Mouse (Mus musculus) kidney, postnatal 0 days (tissue): Measurements from ENCODE around the gene Scgn. TPM values are rescaled to one million over a fixed set of nuclear protein-coding genes. Genes with fewer than 3 reads are reported as not detected.

Experiments used
- ATAC-seq: fragments of 200-750 bp; cut with Nextera tagmentation; replicated peaks from 2 replicates; pipeline ENCODE4 v1.8.0; 2017; ENCODE audit warnings: low read depth, moderate number of reproducible peaks, moderate TSS enrichment, moderate library complexity; ENCODE audit not compliant: low FRiP score
- DNase-seq: peaks from one replicate; pipeline ENCODE4 v3.0.0-alpha.2; 2016; ENCODE audit warnings: low spot score
- H3K27ac ChIP-seq: fragments of 300-500 bp; sonication (generic); 2 replicates; pipeline ENCODE4 v1.5.1; 2014; ENCODE audit warnings: mild to moderate bottlenecking
- H3K27me3 ChIP-seq: fragments of 300-500 bp; sonication (generic); 2 replicates; pipeline ENCODE4 v1.6.1; 2014; ENCODE audit warnings: low read length, mixed read lengths; ENCODE audit not compliant: insufficient read depth
- H3K36me3 ChIP-seq: fragments of 300-500 bp; sonication (generic); 2 replicates; pipeline ENCODE4 v1.6.1; 2014; ENCODE audit warnings: low read length, mixed read lengths; ENCODE audit not compliant: insufficient read depth
- H3K4me1 ChIP-seq: fragments of 300-500 bp; sonication (generic); replicated peaks from 2 replicates; pipeline ENCODE4 v1.6.1; 2014; ENCODE audit warnings: antibody characterized with exemption, low read length, mixed read lengths; ENCODE audit not compliant: insufficient read depth
- H3K4me2 ChIP-seq: fragments of 300-500 bp; sonication (generic); 2 replicates; pipeline ENCODE4 v1.6.1; 2014; ENCODE audit warnings: mild to moderate bottlenecking, low read length, moderate library complexity, mixed read lengths
- H3K4me3 ChIP-seq: fragments of 300-500 bp; sonication (generic); replicated peaks from 2 replicates; pipeline ENCODE4 v1.5.1; 2014; ENCODE audit warnings: low read depth, low read length
- H3K9ac ChIP-seq: fragments of 300-500 bp; sonication (generic); 2 replicates; pipeline ENCODE4 v1.6.1; 2014; ENCODE audit warnings: low read depth, low read length
- H3K9me3 ChIP-seq: fragments of 300-500 bp; sonication (generic); replicated peaks from 2 replicates; pipeline ENCODE4 v1.6.1; 2016; ENCODE audit warnings: low read length, inconsistent platforms, mixed read lengths
- CTCF ChIP-seq: IDR thresholded peaks from 2 replicates; pipeline ENCODE4 v1.5.1; 2016; ENCODE audit warnings: antibody characterized with exemption, low read depth, mild to moderate bottlenecking, moderate library complexity
- WGBS: fragments of 180-500 bp; shearing (Covaris S2); extraction: QIAGEN DNeasy Blood & Tissue Kit; methylation state at CpG from one replicate; pipeline ENCODE4 v1.1.7; 2014; 5-methylcytosine and 5-hydroxymethylcytosine counted together
- polyA plus RNA-seq: library from polyadenylated mRNA; unstranded; fragments of >200 nt; fragmentation: Nextera tagmentation; extraction: Ambion mirVana; gene quantifications from 2 replicates; pipeline ENCODE4 v1.2.1, GENCODE M21; 2015

Gene Scgn
- polyA plus RNA-seq, 1 experiment from 2014 or later, result 1.2 TPM

DNA sequence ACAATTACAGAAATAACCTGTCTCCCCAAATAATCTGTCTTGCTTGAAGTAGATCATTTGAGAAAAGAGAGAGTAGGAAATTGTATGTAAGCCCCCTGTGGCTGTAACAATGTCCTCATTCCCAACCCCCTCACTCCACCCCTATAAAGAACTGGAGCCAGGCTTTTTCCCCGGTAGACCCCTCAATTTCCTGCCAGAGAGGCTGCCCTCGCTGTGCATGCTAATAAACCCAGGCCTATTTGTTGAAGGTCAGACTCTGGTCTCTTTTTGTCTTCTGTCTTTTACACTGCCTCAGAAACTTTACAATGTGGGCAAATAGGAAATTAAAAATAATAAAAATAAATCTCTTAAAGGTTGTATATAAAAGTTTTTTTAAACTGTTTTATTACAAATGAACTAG, 44.8 kb downstream of the Scgn start:
- no peaks in the 10 kb centered on the region for H3K4me1 ChIP-seq
- DNase-seq (no peak), ATAC-seq (no peak)
- no peak overlapping the region for H3K4me2 ChIP-seq
- H3K9ac ChIP-seq, result no peak overlapping the region
- no peaks in the 10 kb centered on the region for H3K9me3 ChIP-seq
- no peak overlapping the region for H3K4me3 ChIP-seq
- H3K27ac ChIP-seq, result no peak overlapping the region
- WGBS, result 39% methylated on average over 2 of the region's 2 CpGs
- TF ChIP-seq CTCF, result no peak
- no peaks in the 10 kb centered on the region for H3K36me3 ChIP-seq
- no peaks in the 10 kb centered on the region for H3K27me3 ChIP-seq

- H3K4me2 ChIP-seq, result no peak overlapping the region
- TF ChIP-seq CTCF, result peak; percentile 59
- no peaks in the 10 kb centered on the region for H3K36me3 ChIP-seq
- no peaks in the 10 kb centered on the region for H3K27me3 ChIP-seq
- no peaks in the 10 kb centered on the region for H3K4me1 ChIP-seq
- whole genome bisulfite sequencing, result 66% methylated on average over 2 of the region's 2 CpGs
- H3K27ac ChIP-seq, result no peak overlapping the region
- DNase-seq (peak; percentile 15), ATAC-seq (no peak)
- H3K9ac ChIP-seq, result no peak overlapping the region
- no peaks in the 10 kb centered on the region for H3K9me3 ChIP-seq
- H3K4me3 ChIP-seq, result no peak overlapping the region
These were observed 48.2 kb downstream of the Scgn start for GRCm38 (mm10) chr13:23942861-23943260.

GRCm38 (mm10) chr13:23940291-23940690, 50.7 kb downstream of the Scgn start:
- H3K4me1 ChIP-seq, result no peaks in the 10 kb centered on the region
- H3K36me3 ChIP-seq, result no peaks in the 10 kb centered on the region
- TF ChIP-seq CTCF, result no peak
- H3K27me3 ChIP-seq, result no peaks in the 10 kb centered on the region
- no peak overlapping the region for H3K4me2 ChIP-seq
- H3K4me3 ChIP-seq, result no peak overlapping the region
- no peak overlapping the region for H3K27ac ChIP-seq
- WGBS, result 50% methylated on average over 6 of the region's 6 CpGs
- H3K9ac ChIP-seq, result no peak overlapping the region
- no peaks in the 10 kb centered on the region for H3K9me3 ChIP-seq
- ATAC-seq (peak; percentile 49; the same call in 1 of the 2 replicates), DNase-seq (peak; percentile 65)

DNA sequence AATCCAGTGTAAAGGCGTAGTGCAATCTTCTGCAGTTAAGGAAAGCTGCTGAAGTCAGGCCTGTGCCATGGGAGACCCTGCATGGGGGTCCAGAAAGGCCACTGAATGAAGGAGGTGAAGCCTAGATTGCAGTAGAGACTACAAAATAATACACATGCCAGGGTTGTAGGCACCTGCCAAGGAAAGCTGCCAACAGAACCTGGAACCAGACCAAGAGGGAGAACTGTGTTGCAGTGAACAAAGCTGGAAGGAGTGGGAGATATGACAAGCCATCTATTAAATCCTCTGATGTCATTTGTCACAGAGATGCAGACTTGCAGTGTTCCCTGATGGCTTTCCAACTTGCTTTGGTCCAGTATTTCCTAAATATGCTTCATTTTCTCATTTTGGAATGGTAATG, 52.3 kb downstream of the Scgn start:
- Histone ChIP-seq H3K4me2 (no peak overlapping the region), H3K9me3 (no peaks in the 10 kb centered on the region), H3K27ac (no peak overlapping the region), H3K9ac (no peak overlapping the region), H3K4me3 (no peak overlapping the region), H3K4me1 (no peaks in the 10 kb centered on the region), H3K36me3 (no peaks in the 10 kb centered on the region), H3K27me3 (no peaks in the 10 kb centered on the region)
- no peak for TF ChIP-seq CTCF
- 88% methylated on average over 1 of the region's 1 CpGs for WGBS
- ATAC-seq (no peak), DNase-seq (no peak)

GRCm38 (mm10) chr13:23934211-23934520, 56.8 kb downstream of the Scgn start, which contains the start of gene Hist1h2aa:
Gene Hist1h2aa (plus strand): TSS chr13:23934462.
- Histone ChIP-seq H3K27ac (no peak within 1 kb of the TSS), H3K4me3 (no peak within 1 kb of the TSS), H3K9me3 (no peaks in the 10 kb centered on the region), H3K9ac (no peak within 1 kb of the TSS), H3K4me1 (no peaks in the 10 kb centered on the region), H3K4me2 (no peak within 1 kb of the TSS), H3K36me3 (no peaks in the 10 kb centered on the region), H3K27me3 (no peaks in the 10 kb centered on the region)
- ATAC-seq (no peak), DNase-seq (no peak)
- TF ChIP-seq CTCF, result no peak
- WGBS, result 93% methylated on average over 10 of the region's 10 CpGs

GRCm38 (mm10) chr13:23933421-23934210, 57.4 kb downstream of the Scgn start, which contains the start of gene Hist1h2ba:
Gene Hist1h2ba (minus strand): TSS chr13:23934156.
- Histone ChIP-seq H3K4me3 (no peak within 1 kb of the TSS), H3K4me2 (no peak within 1 kb of the TSS), H3K9ac (no peak within 1 kb of the TSS), H3K36me3 (no peaks in the 10 kb centered on the region), H3K27ac (no peak within 1 kb of the TSS), H3K9me3 (no peaks in the 10 kb centered on the region), H3K27me3 (no peaks in the 10 kb centered on the region), H3K4me1 (no peaks in the 10 kb centered on the region)
- 93% methylated on average over 36 of the region's 39 CpGs for WGBS
- ATAC-seq (no peak), DNase-seq (no peak)
- no peak for TF ChIP-seq CTCF
